Mouse (Mus musculus) spleen, adult 12 weeks (tissue): ENCODE data around the gene Ppfia3.
"Not testable (repeated sequence)": the region's sequence is repeated elsewhere in the genome, so short reads cannot be mapped to it uniquely, and the experiment has no call there.

Experiments used
- DNase-seq: peaks from one replicate; pipeline ENCODE4 v3.0.0; 2022; ENCODE audit warnings: low spot score

The Ppfia3 gene

DNA sequence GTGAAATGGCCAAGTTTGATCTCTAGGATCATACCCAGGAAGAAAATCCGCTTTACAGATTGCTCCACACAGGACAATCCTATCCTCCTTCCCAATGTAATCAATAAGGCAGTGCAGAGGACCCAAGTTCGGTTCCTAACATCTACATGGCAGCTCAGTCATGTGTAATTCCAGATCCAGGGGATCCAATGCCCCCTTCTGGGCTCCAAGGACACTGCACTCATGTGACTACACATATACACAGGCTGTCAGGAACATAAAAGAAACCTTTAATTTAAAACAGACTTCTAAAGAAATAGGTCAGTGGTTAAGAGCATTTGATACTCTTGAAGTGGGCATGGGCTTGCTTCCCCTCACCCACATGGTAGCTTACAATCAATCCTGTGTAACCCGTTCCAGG, 19.3 kb upstream of the Ppfia3 start:
- no peak for DNase-seq

DNA sequence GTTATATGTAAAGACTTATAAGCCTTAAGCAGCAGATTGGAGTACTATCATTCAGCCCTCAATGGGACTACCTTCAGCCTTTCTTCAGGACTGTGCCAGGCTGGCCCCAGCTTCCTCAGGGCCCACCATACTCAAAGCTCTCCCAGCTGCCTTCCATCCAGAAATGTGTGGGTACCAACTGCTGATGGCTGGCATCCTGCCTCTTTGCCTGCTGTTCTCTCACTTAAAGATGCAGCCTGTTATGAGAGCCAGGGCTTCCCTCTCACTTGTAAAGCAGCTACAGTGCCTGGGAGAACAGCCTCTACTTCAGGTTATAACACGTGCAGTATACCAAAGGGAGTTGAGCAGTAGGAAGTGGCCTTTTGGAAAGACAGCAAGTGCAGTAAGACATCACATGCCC, 9.2 kb upstream of the Ppfia3 start:
- DNase-seq = no peak

DNA sequence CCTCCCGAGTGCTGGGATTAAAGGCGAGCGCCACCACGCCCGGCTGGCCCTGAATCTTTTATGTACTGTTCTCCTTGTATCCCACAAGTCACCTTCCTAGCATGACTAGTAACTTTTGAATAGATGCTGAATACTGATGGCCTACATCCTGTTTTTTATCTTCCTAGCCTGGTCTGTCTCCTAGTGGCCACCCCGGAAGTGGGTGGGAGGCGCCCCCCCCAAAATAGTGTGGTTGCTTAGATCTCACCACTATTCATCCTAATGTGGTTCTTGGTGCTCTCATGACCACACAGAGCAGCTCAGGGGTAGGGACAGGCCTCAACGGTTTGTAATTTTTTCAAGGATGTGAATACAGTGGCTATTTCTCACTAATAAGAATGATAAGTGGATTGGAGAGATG, 7.8 kb upstream of the Ppfia3 start:
- DNase-seq = no peak

DNA sequence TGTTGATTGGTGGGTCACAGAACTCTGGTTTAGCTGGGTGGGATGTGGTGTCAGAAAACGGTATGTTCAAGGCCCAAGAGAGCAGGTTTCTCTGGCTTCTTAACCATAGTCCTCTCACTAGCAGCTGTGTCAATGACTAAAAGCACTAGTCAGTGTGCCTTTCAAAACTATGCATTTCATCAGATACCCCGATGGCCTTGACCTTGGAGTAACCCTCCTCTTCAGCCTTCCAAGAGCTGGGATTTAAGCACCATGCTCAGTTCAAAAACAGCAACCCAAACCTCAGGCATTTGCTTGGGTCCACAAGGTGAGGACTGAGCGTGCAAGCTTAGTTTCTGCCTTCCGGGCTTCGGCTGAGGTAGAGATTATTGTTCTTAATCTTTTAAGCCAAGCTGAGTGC, 5.6 kb upstream of the Ppfia3 start:
- no peak for DNase-seq

DNA sequence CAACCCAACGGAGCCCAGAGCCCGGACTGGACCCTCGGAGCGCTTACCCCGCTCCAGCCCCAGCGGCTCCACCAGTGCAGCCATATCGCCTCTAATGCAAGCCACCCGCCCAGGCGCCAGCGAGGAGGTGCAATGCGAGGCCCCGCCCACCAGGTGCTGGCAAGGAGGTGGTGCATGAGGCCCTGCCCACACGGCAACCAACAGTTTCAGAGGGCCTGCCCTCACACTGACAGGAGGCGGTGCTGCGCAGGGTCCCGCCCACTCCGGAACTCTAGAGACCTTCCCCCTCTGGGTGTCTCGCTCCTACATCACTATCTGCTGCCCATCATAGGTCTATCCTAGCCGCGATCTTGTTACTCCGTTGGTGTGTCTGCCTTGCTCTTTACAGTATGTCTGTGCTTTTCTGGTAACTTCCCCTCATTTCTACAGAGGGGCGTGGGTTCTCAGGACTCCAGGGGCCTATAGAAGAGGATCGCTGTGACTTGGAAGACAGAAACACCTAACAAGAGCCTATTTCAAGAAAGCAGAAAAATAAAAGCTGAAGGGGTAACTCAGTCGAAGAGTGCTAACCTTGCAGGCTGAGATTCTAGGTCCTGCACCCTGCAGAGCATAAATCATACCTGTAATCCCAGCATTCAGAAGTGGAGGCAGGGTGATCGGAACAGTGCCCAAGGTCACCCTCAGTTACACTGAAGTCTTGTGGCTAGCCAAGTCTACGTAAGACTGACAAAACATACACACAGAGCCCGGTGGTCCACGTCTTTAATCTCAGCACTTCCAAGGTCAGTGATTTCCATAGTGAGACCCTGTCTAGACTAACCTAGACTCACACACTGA, 3.9 kb upstream of the Ppfia3 start, which contains the start of gene Lin7b:
Lin7b (minus strand) TSS at position 109 of the 837 bp plus-strand sequence.
- peak; percentile 76 for DNase-seq

DNA sequence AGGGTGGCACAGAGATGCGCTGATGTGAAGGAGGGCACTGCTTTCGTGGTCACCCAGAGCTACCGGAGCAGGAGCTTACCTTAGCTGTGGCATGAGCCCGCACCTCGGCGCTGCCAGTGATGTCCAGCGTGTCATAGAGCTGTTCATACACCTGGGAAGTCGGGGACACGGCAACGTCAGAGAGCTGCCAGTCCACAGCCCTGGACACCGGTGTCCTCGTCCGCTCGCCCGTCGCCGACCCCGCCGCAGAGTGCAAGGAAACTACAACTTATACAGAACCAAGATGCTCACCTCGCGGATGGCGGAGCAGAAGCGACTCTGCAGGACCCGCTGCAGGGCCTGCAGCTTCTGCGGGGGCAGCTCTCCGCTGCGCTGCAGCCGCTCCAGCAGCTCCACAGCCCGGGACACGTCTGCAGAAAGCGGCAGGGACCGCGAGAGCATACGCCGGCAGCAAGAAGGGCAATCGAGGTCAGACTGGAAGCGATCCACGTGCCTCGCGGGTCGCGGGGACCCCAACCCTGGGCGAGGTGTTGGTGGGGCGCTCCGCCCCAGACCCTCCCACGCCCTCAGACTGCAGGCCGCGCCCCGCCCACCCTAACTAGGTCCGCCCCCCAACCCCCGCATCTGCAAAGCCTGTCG, 3.1 kb upstream of the Ppfia3 start:
- DNase-seq = no peak

DNA sequence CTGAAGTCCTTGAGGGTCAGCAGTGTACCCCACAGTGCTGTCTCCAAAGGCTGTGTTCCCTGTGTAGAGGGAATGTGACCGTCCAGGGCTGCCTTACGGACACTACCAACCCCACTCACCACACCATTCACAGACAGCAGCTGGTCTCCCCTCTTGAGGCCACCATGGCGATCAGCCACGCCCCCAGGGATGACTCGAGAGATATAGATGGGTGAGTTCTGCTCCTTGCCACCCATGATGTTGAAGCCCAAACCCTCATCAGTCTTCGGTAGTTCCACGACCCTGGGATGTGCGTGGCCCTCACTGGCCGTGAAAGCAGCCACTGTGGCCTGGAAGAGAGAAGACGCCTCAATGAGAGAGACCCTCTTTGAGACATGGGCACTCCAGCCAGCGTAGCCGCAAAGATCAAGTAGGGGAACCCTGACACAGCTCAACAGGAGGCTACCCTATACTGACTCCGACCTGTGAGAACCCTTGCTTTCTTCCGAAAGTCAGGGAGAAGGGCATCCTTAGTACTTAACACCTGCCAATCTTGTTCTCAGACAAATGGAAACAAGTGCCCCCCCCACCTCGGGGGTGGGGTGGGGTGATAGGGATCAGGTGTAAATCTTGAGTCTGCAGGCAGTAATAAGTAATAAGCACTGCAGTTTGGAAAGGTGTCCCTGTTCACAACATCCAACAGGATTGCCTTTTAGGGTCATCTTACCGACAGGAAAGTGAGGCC, 2.4 kb upstream of the Ppfia3 start:
- DNase-seq = no peak

DNA sequence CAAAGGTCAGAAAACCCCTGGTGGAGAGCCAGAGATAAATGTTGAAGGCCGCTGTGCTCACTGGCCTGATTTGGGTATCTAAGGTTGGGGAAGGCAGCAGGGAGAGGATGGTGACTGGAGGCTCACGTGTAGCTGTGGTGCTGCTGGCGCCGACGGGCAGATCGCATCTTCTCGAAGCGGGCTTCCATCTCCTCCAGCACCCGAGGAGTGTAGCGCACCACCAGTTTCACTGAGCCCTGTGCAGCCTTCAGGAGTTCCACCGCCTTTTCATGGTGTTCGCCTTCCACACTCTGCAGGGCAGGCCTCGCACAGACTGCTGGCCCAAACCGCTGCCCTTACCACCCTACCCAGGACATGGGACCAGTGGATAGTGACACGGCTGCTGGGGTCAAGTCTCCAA, 1.4 kb upstream of the Ppfia3 start:
- no peak for DNase-seq

DNA sequence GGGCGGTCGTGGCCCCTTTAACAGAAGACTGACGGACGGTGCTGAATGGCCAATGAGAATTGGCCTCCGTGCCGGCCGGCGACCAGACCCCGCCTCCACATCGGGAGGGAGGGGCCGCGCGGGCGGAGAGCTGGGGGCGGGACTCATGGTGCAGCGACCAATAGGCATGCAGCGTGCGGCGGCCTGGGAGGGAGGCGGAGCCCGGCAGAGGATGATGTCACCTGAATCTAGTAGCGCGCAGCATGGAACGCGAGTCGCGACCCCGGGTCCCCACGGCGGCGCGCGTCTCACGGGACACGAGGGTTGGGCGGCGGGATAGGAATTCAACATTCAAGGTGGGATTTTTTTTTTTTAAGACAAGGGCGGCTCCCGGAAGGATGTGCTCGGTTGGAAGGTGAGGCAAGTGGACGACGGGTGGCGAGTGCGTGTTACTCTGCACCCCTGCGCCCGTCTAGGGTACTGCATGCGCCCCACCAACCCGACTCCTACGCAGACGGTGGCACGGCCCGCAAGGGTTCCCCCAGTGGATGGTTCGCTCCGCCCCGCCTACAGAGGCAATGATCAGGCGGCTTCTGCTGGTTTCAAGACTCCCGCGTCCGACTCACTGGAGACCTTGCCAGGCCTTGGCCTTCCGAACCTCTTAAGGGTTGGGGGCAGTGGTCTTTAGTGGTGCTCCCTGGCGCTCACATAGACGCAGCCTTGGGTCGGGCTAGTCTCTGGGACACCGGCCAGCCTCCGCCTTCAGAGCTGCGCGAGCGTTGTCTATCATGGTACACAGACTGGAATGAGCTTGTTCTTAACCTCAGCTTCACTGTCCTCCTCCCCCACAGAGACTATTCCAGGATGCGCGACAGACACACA, 431 bp upstream of the Ppfia3 start:
- DNase-seq = peak; percentile 94

DNA sequence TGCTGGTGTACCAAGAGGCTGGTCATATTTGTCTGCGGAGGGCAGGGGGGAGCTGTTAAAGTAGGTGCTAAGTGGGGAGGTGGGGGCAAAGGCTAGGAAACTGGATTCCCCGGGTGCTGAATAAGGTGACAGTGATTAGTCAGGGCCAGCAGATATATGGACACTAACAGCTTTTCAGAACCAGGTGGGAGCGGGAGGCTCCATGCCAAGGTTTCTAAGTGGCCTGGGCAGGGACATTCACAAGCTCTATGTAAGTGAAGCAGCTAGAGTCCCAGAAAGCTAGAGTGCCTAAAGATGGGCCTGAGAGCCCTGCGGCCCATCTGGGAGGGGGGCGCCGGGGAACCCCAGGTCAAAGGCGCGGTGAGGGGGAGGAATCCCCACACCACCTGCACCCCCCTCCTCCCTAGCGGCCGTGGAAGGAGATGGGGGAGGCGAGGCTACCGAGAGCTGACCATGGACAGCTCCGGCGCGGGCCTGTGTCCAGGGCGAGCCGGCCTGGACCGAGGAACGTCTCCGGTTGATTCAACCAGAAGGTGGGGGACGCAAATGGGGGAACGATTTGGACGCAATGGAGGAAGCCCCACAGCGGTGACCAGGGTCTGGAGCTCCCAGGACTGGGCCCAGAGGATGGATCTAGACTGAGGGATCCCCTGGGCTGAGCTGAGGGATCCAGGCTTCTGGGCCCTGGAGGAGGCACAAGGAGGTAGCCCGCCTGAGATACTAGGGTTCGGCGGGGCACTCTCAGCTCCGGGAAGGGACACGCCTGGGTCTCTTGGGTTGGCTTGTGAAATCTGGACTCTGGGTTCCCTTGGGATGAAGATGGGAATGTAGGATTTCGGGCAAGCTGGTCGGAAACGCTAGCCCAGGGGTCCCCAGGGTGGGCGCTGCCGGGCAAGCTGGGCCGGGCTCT, 822 bp downstream of the Ppfia3 start:
- no peak for DNase-seq

DNA sequence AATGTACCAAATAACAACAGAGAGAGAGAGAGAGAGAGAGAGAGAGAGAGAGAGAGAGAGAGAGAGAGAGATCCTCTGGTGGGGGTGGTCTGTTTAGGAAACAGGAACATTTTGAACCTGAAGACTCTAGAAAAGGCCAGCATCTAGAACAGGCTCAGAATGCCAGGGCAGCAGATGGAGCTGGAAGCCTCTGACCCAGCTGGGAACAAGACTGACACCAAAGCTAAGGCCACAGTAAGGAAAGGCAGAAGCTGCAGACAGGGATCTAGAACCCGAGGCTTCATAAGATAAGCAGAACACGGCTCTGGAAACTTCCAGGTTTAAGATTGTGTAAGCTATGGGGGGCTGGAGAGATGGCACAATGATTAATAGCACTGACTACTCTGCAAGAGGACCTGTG, 2.8 kb downstream of the Ppfia3 start:
- no peak for DNase-seq

DNA sequence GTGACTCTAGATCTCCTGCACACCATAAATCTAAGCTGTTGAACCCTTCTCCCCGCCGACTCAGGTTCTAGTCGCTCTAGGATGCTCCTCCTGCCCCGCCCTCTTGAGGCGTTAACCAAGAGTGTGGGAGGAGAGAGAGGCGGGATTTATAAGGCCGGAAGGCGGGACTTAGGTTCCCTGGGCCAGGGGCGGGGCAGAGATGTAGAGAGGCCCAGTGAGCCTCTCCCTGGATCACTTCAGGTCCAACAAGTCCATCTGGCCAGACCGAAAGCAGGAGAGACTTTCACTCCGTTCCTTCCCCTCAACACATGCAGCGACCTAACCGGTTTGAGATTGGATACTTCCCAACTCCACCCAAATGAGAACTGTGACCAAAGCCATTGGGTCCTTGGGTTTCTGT, 4.0 kb downstream of the Ppfia3 start:
- DNase-seq = no peak

DNA sequence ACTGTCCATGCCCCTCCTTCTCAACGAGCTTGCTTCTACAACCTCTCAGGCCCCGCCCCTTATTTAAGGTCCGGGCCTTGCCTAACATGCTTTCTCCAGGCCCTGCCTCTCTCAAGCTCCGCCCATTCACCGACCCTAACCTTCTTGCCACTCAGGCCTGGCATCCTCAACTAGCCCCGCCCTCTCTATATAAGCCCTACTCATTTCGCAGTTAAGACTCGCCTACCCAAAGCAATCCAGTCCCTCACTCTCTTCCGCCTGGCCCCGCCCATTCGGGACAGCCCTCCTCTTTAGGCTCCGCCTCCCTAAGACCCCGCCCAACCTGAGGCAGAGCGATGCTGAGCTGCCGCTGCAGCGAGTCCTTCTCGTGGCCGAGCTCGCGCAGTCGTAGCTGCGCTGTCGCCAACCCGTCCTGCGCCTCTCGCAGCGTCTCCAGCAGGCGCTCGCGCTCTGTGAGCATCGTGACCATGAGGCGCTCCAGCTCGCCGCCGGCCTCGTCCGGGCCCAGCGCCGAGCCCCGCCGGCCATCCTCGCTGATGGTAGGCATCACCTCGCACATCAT, 5.5 kb downstream of the Ppfia3 start:
- DNase-seq = peak; percentile 58

DNA sequence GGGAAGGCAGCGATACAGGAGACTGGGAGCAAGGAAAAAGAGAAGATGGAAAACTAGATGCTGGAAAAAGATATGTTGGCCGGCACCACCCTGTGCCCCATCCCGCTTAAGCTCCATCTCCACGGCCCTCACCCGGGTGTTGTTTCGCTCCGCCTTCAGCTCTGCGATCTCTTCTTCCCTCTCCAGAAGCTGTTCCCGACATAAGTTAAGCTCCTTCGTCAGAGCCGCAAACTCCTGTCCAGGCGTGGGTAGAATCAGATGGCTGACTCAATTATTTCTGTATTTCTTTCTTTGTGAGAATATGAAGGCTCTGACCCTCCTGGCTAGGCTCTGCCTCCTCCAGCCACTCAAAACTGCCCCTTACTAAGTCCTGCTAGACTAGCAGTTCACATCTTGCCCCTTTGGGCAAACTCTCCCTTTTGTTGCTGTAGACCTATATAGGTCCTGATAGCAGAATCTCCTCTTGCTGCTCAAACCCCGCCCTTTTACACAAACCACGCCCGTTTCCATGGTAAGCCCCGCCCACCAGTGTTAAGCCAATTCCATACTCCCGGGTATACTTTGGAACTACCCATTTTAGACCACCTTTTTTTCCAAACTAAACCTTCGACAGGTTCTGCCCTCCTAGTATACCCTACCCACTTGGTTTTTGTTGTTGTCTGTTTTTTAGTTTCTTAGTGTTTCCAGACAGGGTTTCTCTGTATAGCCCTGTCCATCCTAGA, 6.3 kb downstream of the Ppfia3 start:
- no peak for DNase-seq

DNA sequence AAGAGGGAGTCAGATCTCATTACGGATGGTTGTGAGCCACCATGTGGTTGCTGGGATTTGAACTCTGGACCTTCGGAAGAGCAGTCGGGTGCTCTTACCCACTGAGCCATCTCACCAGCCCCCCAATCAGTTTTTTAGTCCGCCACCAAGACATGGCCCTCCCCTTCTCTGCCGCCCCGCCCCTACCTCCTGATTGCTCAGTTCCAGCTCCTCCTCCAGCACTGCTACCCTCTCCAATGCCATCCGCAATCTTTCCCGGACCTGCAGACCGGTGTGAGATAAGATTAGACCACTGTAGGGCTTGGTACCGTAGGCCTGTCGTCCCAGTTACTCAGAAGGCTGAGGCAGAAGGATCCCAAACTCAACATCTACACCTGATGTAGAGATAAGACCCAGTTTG, 7.7 kb downstream of the Ppfia3 start:
- not testable (repeated sequence) for DNase-seq

DNA sequence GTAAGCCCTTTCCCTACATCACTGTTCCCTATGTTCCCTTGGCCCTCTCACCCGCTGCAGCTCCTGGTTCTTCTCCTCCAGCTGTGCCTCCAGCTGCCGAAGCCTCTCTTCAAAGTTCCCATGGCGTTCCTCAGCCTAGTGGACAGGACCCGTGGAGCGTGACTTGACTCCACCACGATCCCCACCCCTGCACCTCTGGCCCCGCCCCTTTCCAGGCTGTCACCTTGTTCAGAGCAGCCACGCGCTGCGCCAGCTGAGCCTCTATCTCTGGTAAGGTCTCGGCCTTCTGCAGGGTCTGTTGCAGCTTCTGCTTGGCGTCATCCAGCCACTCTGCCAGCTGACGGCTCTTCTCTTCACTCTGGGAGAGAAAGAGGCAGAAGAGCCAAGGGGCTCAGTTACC, 10.7 kb downstream of the Ppfia3 start:
- DNase-seq = no peak

DNA sequence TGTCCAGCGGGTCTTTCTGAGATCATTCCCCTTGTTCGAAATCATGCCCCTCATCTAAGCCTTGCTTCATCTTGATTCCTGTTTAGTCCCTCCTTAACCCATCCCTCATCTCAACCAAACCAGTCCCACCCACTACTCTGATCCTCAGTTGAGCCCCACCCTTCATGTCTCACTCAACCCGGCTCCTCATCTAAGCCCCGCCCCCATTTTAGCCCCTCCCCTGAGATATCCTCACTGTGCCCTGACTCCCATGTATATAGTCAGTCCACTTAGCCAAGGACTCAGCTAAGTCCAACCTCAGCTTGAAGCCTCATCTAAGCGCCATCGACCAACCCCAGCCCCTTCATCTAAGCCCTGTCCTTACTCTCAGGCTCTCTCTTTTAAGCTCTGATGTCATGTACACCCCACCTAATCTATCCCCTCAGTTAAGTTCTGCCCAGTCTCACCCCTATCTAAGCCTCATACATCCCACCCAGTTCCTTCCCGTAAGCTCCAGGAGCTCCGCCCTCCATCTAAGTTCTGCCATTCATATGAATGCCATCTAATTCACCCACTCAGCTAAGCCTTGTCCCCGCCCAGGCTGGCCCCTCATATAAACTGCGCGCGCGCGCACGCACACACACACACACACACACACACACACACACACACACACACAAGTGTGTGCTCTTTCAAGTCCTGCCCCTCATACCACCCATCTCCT, 11.3 kb downstream of the Ppfia3 start:
- no peak for DNase-seq

DNA sequence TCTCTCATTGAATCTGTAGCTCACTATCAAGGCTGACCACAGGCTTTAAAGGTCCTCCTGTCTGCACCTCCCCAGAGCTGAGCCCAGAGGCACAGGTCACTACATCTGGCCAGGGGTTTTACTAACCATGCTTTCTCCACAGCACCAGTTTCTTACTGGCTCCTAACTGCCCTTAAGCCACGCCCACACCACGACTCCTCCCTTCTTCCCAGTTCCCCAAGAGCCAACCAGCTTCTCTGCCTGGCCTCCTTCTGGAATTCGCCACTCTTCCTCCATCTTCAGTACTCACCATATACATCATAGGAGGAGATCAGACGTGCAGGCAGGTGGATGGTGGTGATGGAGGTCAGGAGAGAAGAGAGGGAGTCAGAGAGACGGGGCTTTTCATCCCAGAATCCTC, 13.8 kb downstream of the Ppfia3 start:
- no peak for DNase-seq

DNA sequence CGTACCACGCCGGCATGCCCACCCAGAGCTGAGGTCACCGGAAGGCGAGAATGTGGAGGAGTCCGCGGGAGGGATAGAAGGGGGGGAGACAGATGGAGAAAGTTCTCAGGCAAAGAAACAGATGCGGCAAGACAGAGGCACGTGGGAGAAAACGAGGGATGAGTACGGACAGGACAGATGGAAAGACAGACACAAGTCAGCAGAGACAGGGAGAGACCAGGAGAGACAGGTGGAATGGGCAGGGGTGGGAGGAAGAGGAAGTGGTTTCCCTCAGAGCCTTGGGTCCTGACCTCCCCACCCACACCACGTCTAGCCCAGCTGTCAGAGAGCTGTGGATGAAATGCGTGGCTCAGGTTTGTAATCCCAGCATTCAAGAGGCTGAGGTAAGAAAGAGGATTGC, 19.9 kb downstream of the Ppfia3 start:
- no peak for DNase-seq
